Mouse (Mus musculus) v-Abl transformed pro-B cells (cell line): Measurements from ENCODE around the gene Bysl.

Source experiments
- in situ Hi-C, 2 experiments: fragments of 400-800 bp; cut with MboI; formaldehyde crosslinking; loops; one replicate each; pipeline ENCODE4 v1.15.1; 2025; ENCODE audit not compliant: unreplicated experiment in 2 of 2

The Bysl gene

GRCm38 (mm10) chr17:47559726-47560125, 51.6 kb downstream of the Bysl start:
- in situ Hi-C loops: loop anchor here (5.0 kb wide), 3 partner anchors 33 to 47 kb away; no protein-coding TSS in a partner anchor

GRCm38 (mm10) chr17:47557179-47557578, 54.1 kb downstream of the Bysl start:
- in situ Hi-C loops: loop anchor here (5.0 kb wide), 3 partner anchors 35 to 45 kb away; no protein-coding TSS in a partner anchor

GRCm38 (mm10) chr17:47554621-47555020, 56.7 kb downstream of the Bysl start:
- in situ Hi-C loops: loop anchor here (5.0 kb wide), 3 partner anchors 38 to 43 kb away; no protein-coding TSS in a partner anchor

GRCm38 (mm10) chr17:47552994-47553393, 58.3 kb downstream of the Bysl start:
- in situ Hi-C loops: no loop called here

- in situ Hi-C loops: no loop called here
Observed at GRCm38 (mm10) chr17:47551049-47551448, 60.2 kb downstream of the Bysl start.
